Mouse (Mus musculus): Measurements from ENCODE around the gene Tspan32.

Tspan32 gene

DNA sequence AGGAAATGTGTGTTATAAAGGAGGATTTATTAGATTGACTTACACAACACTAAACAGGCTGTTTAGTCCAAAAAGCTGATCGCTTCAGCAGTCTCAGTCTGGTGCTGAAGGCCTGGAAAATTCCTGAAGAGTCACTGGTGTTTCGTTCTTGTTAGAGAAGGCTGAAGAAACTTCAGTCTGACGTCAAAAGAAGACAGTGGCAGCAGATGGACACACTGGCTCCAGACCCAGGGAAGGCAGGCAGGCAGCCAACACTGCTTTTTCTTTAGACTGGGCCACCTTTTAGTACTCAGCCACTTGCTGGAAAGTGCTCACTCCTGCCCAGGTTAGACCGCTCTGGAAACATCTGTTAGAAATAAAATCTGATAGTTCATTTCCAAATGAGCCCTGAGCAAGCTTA, 28.7 kb downstream of the Tspan32 start:
- no peak for DNase-seq (ENCODE audit: low spot score in 2 of 2)

DNA sequence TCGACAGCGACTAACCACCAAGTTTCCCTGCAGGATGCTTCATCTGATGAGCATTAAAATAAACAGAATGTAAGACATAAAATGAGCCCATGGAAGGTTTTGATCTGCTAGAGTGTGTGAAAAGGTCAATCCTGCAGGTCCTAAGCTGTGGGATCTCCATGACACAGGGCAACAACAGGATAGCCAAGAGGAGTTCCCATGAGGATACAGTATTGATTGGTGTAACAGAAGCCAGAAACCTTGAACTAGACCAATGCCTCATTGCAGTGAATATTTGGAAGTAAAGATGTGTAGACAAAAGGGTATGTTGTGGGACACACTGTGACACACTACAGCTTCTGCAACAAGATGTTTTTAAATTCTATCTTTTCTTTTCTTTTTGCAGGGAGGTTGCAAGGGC, 29.3 kb downstream of the Tspan32 start:
- no peak for DNase-seq (ENCODE audit: low spot score in 2 of 2)

DNA sequence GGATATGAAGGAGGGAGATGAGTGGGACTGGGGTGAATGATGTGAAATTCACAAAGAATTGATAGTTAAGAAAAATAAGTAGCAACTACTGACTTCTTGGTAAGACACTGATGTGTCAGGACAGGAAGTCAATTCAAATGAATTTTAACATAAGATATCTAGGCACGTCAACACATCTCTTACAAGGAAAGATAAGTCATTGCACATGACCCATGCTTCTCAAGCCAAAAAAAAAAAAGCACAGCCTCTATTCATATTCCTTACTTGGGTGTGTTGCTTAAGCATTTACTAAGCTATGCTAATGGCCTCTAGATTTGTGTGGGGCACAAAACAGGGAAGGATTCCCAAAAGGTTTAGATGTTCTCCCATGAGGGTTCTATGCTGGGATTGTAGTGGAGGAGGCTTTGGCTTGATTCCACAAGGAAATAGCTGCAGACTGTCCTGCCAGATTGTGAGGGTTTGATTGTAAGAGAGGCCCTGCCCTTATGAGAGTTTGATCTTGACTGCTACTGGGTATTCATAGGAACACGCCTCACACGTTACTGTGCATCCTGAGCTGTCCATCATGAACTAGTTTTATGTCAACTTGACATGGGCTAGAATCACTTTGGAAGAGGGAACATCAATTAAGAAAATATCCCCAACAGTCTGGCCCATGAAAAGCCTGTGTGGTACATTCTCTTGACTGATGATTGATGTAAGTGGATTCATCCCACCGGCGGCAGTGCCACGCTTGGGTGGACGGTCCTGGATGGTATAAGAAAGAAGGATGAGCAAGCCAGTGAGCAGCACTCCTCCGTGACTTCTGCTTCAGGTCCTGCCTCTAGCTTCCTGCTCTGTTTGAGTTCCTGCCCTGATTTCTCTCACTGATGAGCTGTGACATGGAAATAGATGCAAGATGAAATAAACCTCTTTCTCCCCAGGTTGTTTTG, 29.9 kb downstream of the Tspan32 start:
- no peak for DNase-seq (ENCODE audit: low spot score in 2 of 2)

DNA sequence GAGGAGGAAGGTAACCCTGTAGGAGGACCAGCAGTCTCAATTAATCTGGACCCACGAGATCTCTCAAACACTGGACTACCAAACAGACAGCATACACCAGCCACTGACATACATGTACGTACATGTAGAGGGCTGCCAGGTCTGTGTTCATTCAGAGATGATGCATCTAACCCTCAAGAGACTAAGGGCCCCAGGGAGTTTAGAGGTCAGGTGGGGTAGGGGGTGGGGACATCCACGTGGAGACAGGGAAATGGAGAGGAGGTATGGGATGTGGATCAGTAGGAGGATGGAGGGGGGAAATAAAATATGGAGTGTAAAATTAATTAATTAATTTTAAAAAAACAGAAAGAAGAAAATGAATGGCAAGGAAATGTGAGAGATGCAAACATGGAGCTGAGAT, 31.9 kb downstream of the Tspan32 start:
- no peak for DNase-seq (ENCODE audit: low spot score in 2 of 2)

DNA sequence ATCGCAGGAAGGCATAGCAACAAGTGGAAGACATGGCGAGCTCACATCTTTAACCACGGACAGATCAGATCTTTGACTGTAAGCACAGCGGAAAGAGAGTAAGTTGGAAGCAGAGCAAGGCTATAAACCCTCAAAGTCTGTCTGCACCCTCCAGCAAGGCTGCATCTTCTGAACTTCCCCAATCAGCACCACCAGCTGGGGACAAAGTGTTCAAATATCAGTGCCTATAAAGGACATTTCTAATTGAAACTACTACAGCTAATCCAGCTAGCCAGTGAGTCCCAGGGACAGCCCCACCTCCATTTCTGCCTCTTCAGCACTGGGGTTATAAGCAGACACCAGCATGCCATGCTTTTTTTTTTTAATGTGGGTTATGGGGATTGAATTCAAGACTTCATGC, 32.5 kb downstream of the Tspan32 start:
- DNase-seq (ENCODE audit: low spot score in 2 of 2) = no peak

DNA sequence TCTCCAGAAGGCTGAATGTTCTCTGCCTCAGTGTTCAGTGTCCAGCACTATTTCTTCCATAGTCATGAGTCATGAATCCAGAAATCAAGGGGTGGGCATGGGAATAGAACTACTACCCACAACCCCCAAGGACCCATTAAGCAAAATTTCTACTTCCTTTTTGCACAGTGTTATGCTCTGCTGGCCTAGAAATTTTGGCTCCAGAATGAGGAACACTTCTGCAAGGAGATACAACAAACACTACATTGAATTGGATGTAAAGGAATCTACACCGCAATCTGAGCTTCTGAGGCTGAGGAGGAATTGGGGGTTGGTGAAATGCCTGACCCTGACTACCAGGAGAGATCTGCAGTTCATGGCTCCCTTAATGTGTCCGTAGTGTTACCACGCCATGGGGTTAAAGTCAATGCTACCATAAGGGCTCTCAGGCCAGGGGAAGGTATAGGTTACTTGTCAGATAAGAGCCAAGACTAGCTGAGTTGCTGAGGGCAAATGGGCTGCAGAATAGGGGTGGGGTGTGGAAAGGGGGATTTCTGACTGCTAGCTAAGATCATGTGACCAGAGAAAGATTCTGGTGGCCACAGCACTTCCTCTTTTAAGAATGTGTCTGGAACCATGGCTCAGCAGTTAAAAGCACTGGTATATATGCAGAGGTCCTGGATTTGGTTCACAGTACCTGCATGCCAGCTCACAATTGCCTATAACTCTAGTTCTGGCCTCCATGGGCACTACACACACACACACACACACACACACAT, 33.5 kb downstream of the Tspan32 start:
- no peak for DNase-seq (ENCODE audit: low spot score in 2 of 2)

DNA sequence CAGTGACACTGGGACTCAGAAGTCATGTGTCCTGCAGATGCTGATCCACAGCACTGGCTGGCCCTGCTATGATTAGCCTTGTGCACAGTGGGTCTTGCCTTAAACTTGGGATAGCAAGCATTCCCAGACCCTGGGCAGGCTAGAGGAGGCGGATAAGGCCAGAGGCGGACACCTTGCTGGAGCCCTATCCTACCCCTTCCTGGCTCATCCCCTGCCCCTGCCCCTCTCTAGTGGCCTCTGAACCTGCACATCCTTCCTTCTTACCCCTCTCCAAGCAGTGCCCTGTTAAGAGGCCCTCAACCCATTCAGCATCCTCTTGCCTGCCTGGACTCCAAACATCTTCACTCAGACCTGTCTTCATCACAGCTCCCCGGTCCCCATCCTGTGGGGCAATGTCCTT, 35.7 kb downstream of the Tspan32 start:
- no peak for DNase-seq (ENCODE audit: low spot score in 2 of 2)

DNA sequence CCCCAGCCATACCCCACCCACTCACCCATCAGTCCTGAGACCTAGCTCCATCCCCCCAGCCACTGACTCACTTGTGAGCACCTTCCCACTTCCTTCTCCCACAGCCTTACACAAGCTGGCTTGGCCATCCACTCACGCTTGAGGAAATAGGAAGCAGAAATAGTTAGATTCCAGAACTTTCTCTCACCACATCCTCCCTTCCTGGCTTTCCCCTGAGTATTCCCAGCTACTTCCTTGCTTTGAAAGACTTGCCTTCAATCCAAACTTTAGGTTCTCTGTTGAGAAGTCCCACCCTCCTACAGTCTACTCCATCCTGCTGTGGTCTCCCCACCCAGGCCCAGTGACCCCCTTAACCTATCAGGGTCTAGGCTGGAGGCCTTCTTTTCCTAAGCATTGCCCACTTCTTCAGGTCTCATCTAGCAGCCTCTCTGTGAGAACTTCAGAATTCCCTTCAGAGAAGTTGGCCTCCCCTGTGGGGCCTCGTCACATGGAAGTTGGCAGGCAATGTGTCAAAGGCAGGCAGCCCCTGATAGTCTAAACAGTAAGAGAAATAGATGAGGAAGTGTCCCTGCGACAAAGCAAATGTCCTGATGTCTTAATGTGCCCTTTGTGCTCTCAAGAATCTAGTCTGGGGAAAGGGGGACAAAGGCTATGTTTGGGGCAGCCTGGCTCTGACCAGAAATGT, 36.4 kb downstream of the Tspan32 start:
- DNase-seq (ENCODE audit: low spot score in 2 of 2) = no peak

DNA sequence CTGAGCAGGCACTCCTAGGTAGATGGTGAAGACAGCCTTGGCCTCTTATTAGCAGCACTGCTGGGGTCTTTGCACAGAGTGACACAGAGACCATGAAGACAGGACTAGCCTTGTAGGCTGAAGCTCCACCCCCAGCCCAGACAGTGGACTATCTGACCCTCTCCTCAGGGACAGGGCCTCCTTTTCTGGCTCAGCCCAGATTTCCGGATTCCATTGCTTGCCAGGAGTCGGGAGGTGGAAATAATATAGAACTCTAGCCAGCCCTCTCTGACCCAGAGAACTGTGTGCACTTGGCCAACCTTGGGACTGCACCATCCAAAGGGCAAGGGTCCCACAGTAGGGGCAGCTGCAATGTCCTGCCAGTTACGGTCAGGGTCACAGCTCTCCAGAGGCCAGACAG, 37.2 kb downstream of the Tspan32 start:
- DNase-seq (ENCODE audit: low spot score in 2 of 2) = no peak

DNA sequence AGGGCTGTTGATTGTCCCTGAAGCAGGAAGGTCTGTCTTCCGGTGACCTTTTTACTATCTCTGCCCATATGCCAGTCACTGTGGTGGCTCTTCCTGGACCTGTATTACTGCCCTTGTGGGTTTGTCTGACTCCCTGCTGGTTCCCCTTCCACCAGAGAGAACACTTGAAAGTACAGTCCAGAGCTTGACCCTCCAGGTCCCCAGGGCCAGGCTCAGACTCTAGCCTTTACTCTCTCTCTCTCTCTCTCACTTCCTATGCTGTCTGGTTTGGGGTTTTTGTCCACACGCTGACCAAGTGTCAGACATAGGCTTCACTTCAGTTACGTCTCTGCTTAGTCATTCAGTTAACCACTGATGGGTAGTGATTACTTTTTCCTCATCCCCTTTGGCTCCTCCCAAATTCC, 38.1 kb downstream of the Tspan32 start:
- no peak for DNase-seq (ENCODE audit: low spot score in 2 of 2)

DNA sequence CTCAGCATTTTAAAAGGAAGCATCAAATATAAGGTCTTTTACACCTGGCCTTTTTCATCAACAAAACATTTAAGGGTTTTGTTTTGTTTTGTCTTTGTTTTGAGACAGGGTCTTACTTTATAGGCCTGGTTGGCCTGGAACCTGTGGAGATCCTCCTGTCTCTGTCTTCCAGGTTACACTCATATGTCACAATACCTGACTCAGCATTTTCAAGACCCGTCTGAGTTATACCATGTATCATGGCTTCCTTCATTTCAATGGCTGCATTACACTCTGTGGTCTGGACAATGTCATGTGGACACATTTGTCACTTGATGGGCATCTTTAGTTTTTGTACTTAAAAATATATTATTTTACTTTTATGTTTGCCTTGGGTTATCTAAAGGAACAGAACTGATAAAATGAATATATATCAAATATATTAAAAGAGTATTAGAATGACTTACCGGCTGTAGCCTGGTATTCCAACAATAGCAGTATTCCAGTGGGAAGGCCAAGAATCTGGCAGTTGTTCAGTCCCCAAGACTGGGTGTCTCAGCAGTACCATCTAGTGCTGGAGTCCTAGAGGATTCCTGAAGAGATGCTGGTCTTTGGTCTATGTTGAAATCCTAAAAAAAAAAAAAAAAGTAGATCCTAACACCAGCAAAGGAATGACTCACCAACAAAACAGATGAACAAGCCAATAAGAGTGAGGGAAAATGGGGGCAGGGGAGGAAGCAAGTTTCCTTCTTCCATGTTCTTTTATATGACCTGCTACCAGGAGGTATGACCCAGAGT, 39.4 kb downstream of the Tspan32 start:
- DNase-seq (ENCODE audit: low spot score in 2 of 2) = no peak

DNA sequence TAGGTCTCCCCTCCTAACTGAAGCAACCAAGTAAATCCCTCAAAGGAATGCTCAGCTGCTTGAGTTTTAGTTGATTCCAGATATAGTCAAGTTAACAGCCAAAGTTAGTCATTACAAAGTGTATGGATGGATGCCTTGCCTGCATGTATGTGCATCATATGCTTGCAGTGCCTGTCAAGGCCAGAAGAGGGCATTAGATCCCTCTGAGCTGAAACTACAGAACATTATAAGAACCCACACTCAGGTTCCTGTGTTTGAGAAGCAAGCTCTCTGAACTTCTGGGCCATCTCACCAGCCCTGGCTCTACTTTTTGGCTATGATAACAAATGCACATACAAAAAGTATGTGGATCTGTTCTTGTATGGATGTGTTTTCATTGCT, 40.0 kb downstream of the Tspan32 start:
- no peak for DNase-seq (ENCODE audit: low spot score in 2 of 2)

DNA sequence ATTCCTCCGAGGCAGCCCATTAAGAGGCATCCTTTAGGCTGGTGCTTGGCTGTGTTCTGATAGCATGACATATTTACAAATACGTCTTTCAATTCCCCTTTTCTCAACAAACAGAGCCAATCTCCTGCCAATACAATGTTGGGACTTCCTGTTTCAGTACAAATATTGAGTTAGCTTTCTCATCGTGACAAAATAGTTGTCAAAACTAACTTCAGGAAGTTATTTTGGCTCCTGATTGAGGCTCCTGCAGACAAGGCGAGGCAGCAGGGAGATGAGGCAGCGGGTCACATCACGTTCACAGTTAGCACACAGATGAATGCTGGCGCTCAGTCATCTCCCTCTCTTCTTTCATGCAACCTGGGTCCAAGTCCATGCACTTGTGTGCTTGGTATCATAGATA, 41.5 kb downstream of the Tspan32 start:
- DNase-seq (ENCODE audit: low spot score in 2 of 2) = no peak

DNA sequence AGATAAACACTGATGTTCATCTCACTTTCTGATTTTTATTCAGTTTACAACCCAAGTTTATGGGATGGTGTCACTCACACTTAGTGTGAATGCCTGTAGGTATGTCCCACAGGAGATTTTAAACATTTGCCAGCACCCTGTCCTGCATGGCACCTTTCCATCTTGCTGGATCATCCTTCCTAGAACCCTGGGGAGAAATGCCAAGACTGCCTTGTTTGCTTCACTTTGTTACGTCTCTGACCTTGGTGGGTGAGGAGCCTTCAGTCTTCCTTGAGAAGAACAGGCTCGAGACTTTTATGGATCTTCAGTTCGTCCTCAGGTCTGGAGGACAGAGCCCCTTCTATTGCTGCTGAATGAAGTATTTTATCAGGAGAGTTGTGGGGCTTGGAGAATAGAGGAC, 44.5 kb downstream of the Tspan32 start:
- DNase-seq (ENCODE audit: low spot score in 2 of 2) = no peak

DNA sequence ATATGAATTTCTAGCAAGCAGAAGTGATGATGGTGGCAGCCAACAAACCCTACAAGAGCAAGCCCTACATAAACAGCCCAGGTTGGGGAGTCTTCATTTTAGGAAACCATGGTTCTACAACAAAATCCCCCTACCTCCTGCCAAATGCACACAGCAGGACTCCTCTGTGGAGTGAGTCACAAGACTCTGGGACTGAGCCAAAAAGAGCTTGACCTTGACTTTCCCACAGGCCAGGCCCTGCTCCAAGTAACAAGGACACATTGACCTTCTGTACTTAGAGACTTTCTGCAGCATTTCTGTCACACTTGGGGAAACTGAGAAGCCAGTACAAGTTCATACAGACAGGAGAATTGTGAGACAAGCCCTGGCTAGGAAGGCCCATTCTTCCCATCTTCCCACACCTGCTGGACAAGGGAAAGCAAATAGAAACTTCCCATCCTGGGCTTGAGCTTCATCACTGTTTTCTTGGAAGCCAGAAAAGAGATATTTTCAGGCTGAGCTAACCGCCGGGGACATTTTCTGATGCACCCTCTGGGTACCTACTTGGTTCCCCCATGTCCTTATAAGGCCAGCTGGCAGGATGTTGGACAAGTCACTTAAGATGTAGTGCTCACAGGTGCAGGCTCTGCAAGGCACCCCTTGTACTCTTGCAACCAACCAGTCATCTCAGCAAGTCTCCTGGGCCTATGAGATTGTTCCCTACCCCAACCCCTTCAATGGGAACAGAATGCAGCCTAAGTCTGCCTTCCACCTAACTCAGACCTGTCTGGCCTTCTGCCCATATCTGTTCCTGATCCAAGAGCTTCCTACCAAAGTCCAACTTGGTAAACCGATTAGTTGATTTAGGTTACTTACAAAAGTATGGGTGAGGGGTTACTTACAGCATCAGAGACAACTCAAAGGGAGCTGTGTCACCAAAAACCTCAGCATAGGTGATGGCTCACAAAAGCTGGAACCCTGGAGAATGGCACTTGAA, 45.3 kb downstream of the Tspan32 start:
- DNase-seq (ENCODE audit: low spot score in 2 of 2) = no peak

DNA sequence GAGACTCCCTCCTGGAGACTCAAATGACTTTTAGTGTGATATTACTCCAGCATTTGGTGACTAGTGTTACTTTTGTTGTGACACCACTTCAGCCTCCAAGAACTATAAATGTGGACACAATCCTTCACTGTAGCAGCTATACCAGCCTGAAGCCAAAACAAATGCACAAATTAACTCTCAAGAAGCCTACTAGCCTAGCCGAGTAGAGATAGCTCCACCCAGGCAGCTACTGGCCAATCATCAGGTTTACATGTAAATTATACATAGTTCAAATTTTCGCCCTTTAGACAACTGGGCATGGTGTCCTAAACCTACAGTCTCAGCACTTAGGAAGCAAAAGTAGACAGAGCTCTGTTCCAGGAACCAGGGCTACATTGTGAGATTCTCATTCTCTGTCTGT, 46.5 kb downstream of the Tspan32 start:
- DNase-seq (ENCODE audit: low spot score in 2 of 2) = no peak

DNA sequence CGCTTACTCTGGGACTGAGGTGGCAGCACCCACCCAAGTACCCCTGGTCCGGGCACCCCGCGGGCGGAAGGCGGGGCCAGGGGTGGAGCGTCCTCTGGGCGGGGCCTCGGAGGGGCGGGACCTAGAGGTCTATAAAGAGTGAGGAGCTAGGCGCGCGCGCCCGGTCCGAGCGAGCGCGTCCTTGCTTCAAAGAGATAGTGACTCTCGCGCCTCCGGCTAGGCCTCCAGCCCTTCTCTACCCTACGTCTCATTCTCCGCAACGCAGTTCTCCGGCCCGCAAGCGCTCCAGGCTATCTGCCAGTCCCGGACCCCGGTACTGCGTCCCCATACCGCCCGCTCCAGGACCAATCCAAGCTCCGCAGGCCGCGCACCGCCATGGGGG, 47.8 kb downstream of the Tspan32 start, which contains the start of gene Cd81:
TSS of gene Cd81 (plus strand) at position 114 of the 382 bp plus-strand sequence.
- DNase-seq (ENCODE audit: low spot score in 2 of 2) = peak; percentile 92 to 96

DNA sequence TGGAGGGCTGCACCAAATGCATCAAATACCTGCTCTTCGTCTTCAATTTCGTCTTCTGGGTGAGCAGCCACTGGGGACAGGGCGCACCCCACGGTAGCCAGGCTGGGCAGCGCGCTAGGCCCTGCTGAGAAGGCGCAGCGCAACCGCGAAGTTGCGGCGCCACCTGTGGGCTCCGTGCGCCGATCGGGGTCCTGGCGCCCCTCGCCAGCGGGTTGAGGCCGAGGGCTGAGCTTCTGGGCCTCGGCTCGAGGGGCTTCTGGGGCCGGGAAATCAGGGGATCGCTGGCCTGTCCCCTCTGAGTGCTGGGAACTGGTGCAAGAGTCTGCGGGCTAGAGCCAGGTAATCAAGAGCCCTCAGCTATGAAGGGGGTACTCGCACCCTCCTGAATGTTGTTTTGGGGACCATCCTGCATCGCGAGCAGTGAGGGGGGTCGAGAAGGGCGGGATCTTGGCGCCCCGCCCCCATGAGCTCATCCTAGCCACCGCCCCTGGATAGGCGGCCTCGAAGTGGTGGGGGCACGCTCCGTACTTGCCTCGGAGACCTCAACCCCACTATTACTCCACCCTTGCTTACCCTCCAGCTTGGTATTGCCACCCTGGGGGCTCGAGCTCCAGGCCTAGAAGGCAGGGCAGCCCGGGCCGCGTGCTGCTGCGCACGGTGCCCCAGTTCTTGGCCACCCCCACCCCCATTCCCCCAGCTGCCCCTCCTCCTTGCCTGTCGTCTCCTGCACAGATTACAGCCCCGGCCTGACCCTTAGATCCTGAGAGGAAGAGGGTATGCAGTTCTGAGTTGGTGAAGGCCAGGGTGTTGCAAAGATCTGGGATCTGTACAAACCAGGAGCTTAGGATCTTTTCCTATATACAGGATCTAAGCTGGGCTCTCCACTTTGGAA, 48.4 kb downstream of the Tspan32 start:
- DNase-seq (ENCODE audit: low spot score in 2 of 2) = peak; percentile 57 to 78

DNA sequence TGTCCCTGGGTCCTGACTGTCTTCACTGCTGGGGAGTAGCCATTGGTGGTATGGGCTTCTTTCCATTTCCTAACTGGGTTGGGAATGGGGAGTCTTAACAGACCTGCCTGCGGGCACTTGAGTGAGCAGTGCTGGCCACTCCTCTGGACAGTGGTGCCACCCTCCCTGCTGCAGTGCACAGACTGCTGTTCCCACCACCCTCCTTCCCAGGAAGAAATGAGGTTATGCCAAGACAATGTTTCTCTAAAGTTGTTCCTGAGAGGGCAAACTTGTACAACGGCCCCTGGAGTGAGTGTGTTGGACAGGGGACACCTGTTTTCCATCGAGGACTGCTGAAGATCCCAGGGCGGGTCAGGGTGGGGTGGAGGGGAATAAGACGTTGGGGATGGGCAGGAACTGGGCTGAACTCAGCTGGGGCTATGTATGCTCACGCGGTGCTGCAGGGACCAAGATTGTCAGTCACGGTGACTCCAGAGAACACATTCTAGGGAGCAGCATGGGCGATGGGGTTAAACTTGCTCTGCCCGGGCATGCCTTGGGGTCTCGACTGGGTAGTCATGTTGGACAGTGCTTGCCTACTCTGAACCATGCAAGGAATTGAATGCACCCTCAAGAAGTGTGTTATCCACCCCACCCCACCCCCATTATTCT, 49.2 kb downstream of the Tspan32 start:
- DNase-seq (ENCODE audit: low spot score in 2 of 2) = peak in 1 of 2 experiments; percentile 66

Measured in spleen, postnatal 4 days (tissue).